Mouse (Mus musculus): ENCODE results near the gene Klk1b11.

- TF ChIP-seq CTCF (IDR thresholded peaks at IDR 0.05; ENCODE audit: extremely low read depth, insufficient read length, insufficient replicate concordance, low read depth, low read length) (no peak), POLR2A (IDR thresholded peaks at IDR 0.05; ENCODE audit: low read depth, low read length) (no peak)
Measured at GRCm38 (mm10) chr7:44015071-44015470, 19.4 kb downstream of the Klk1b11 start.
